Mouse (Mus musculus) intestine, postnatal 0 days (tissue): Measurements from ENCODE around the gene Ston1. TPM values are rescaled to one million over a fixed set of nuclear protein-coding genes. Genes with fewer than 3 reads are reported as not detected.

Experiments used
- ATAC-seq: fragments of 200-750 bp; cut with Nextera tagmentation; 2 replicates; pipeline ENCODE4 v1.8.0; 2017; ENCODE audit warnings: mild to moderate bottlenecking, moderate TSS enrichment, moderate library complexity
- H3K27ac ChIP-seq: fragments of 300-500 bp; sonication (generic); 2 replicates; pipeline ENCODE4 v1.5.1; 2014; ENCODE audit warnings: mild to moderate bottlenecking, low read depth, low read length, moderate library complexity
- H3K27me3 ChIP-seq: fragments of 300-500 bp; sonication (generic); replicated peaks from 2 replicates; pipeline ENCODE4 v1.6.1; 2014; ENCODE audit warnings: low read length, mixed read lengths; ENCODE audit not compliant: control insufficient read depth, insufficient read depth
- H3K36me3 ChIP-seq: fragments of 300-500 bp; sonication (generic); 2 replicates; pipeline ENCODE4 v1.6.1; 2014; ENCODE audit warnings: mild to moderate bottlenecking, moderate library complexity; ENCODE audit not compliant: control insufficient read depth, insufficient read depth
- H3K4me1 ChIP-seq: fragments of 300-500 bp; sonication (generic); replicated peaks from 2 replicates; pipeline ENCODE4 v1.6.1; 2014; ENCODE audit warnings: antibody characterized with exemption, low read length, mixed read lengths; ENCODE audit not compliant: control insufficient read depth, insufficient read depth
- H3K4me2 ChIP-seq: fragments of 300-500 bp; sonication (generic); replicated peaks from 2 replicates; pipeline ENCODE4 v1.6.1; 2014; ENCODE audit warnings: low read depth, mild to moderate bottlenecking, moderate library complexity
- H3K4me3 ChIP-seq: fragments of 300-500 bp; sonication (generic); 2 replicates; pipeline ENCODE4 v1.5.1; 2014; ENCODE audit warnings: low read depth, low read length
- H3K9ac ChIP-seq: fragments of 300-500 bp; sonication (generic); 2 replicates; pipeline ENCODE4 v1.6.1; 2014; ENCODE audit warnings: mild to moderate bottlenecking, low read depth, low read length
- H3K9me3 ChIP-seq: fragments of 300-500 bp; sonication (generic); 2 replicates; pipeline ENCODE4 v1.6.1; 2016; ENCODE audit warnings: mixed run types; ENCODE audit not compliant: control insufficient read depth
- CTCF ChIP-seq: sonication (generic); IDR thresholded peaks from 2 replicates; pipeline ENCODE4 v1.5.1; 2016; ENCODE audit warnings: low read depth, mild to moderate bottlenecking, control low read depth, antibody characterized with exemption, moderate library complexity
- WGBS: fragments of 180-500 bp; shearing (Covaris S2); extraction: QIAGEN DNeasy Blood & Tissue Kit; methylation state at CpG from one replicate; pipeline ENCODE4 v1.1.7; 2014; 5-methylcytosine and 5-hydroxymethylcytosine counted together
- polyA plus RNA-seq: library from polyadenylated mRNA; unstranded; fragments of >200 nt; fragmentation: Nextera tagmentation; extraction: Ambion mirVana; gene quantifications from 2 replicates; pipeline ENCODE4 v1.2.1, GENCODE M21; 2015

Gene Ston1
- polyA plus RNA-seq, 1 experiment from 2014 or later: 3.7 TPM

DNA sequence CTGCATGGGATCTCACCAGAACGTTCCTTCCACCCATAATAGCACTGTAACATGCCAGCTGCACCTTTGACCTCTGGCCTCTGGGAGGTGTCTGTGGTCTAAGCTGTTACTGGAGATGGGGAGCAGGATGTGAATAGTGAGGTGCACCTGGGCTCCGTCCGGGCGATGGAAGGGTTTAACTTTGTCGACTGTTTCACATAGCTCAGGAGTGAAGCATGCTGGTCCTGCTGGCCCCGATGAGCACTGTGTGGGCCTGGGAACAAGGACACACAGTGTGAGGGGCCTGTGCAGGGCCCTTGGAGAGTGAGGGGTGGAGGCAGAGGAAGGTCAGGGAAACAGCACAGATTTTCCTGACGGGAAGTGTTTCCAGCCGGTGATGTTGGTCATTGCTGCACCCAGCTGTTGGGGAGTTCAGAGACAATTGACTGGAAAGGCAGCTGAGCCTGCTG, 44.5 kb upstream of the Ston1 start:
- Histone ChIP-seq H3K27me3 (no peaks in the 10 kb centered on the region), H3K36me3 (peaks cover 54% of the 10 kb centered on the region), H3K4me2 (no peak overlapping the region), H3K9me3 (no peaks in the 10 kb centered on the region), H3K4me3 (no peak overlapping the region), H3K4me1 (peaks cover 3% of the 10 kb centered on the region; the same call in 1 of the 2 replicates), H3K9ac (no peak overlapping the region), H3K27ac (peak overlapping the region; percentile 75)
- peak; percentile 18; the same call in 1 of the 2 replicates for ATAC-seq
- TF ChIP-seq CTCF: no peak
- WGBS: 31% methylated on average over 8 of the region's 8 CpGs

DNA sequence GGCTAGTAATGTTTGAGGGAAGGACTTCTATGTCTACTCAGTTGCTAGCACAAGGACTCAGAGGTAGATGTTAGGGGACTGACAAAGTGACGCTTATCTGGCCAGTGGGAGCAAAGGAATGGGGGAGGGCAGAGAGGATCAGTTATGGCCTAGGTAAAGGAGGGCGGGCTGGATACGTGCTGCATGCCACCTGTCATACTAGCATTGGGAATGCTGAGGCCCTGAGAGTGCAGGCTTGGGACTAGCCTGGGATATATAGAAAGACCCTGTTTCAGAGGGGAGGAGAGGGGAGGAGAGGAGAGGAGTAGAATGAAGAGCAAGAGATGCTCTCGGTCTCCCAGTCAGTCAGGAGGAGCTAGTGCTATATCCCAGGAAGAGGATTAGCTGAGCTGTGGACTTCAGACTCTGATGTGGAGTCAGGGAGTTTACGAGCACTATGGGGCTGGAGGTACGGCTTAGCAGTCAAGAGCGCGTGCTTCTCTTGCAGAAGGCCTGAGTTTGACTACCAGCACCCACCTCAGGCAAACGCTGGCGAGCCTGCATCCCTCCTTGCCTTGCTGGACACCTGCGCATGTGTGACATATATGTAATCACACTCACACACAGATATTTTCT, 43.9 kb upstream of the Ston1 start:
- Histone ChIP-seq H3K4me2 (no peak overlapping the region), H3K9ac (no peak overlapping the region), H3K27ac (peak overlapping the region; percentile 75), H3K27me3 (no peaks in the 10 kb centered on the region), H3K4me1 (peaks cover 3% of the 10 kb centered on the region; the same call in 1 of the 2 replicates), H3K4me3 (no peak overlapping the region), H3K36me3 (peaks cover 48% of the 10 kb centered on the region), H3K9me3 (no peaks in the 10 kb centered on the region)
- peak; percentile 95 for ATAC-seq
- TF ChIP-seq CTCF: no peak
- 54% methylated on average over 11 of the region's 11 CpGs for WGBS

DNA sequence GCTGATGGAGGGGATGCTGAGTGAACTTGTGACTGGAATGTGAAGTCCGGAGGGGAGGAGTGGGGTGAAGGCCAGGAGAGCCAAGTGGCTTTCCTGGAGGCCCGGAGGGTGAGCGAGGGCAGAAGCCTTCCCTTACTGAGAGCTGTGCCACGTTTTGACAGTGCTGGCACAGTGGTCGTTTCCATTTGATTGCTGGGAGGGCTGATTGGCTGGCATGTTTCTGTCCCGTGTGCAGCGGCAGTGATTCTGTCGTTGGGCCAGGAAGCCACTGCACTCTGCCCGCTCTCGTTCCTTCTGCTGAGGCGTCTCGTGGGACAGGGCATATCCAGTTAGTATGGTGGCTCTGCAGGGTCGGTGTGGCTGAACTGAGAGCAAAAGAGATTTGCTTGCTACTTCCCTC, 41.3 kb upstream of the Ston1 start:
- no peak overlapping the region for H3K27ac ChIP-seq
- no peak overlapping the region for H3K4me2 ChIP-seq
- no peaks in the 10 kb centered on the region for H3K27me3 ChIP-seq
- peaks cover 3% of the 10 kb centered on the region; the same call in 1 of the 2 replicates for H3K4me1 ChIP-seq
- H3K9me3 ChIP-seq: no peaks in the 10 kb centered on the region
- ATAC-seq: no peak
- H3K4me3 ChIP-seq: no peak overlapping the region
- no peak for TF ChIP-seq CTCF
- peaks cover 31% of the 10 kb centered on the region for H3K36me3 ChIP-seq
- H3K9ac ChIP-seq: no peak overlapping the region
- WGBS: 85% methylated on average over 13 of the region's 13 CpGs

DNA sequence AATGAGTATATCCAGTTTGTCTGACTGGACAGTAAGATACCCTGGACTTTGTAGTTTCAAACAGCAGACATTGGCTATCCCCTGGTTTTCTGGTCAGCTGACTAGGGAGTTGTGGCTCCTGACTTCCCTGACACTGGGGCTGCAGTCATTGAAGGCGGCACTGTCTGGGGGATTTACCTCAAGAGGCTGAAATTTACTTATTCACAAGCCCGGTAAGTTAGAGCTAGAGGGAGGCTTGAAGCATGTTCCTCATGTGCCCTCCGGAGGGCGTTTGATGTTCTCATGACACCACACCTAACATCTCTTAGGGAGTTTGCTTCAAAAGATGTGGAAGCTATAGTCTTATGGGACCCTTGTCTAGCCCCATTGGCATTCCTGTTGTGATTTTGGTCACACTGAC, 40.8 kb upstream of the Ston1 start:
- Histone ChIP-seq H3K4me3 (no peak overlapping the region), H3K4me2 (no peak overlapping the region), H3K9me3 (no peaks in the 10 kb centered on the region), H3K36me3 (peaks cover 35% of the 10 kb centered on the region), H3K4me1 (peaks cover 3% of the 10 kb centered on the region; the same call in 1 of the 2 replicates), H3K27ac (no peak overlapping the region), H3K27me3 (no peaks in the 10 kb centered on the region), H3K9ac (no peak overlapping the region)
- no peak for ATAC-seq
- peak; percentile 31 for TF ChIP-seq CTCF
- 83% methylated on average over 4 of the region's 4 CpGs for WGBS

DNA sequence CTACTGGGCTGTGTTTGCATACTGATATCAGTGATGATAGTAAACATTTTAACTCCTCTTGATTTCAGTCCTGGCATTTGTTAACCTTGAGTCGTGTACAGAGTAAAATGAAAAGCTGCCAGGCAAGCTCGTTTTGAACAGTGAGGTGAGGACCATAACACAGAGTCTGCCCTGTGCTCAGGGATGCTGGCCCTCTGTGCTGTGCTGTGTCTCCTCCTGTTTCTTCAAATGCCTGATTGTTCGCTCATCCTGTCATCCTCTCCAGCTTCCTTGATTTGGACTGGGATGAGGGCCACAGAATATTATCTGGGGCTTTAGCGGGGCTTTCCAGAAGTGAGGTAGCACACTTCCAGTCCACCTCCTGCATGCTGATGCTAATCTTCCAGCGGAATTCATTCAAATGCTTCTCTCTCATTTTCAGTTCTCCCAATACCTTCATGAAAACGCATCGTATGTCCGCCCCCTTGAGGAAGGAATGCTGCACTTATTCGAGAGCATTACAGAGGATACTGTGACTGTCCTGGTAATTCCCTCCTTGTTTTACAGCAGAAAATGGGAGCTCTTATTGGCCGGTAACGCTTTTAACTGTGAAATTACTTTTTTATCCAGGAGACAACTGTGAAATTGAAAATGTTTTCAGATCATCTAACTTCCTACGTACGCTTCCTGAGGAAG, 39.2 kb upstream of the Ston1 start:
- Histone ChIP-seq H3K4me3 (no peak overlapping the region), H3K36me3 (peaks cover 38% of the 10 kb centered on the region), H3K9ac (no peak overlapping the region), H3K9me3 (no peaks in the 10 kb centered on the region), H3K27ac (no peak overlapping the region), H3K4me1 (peaks cover 2% of the 10 kb centered on the region; the same call in 1 of the 2 replicates), H3K4me2 (no peak overlapping the region), H3K27me3 (no peaks in the 10 kb centered on the region)
- no peak for ATAC-seq
- WGBS: 39% methylated on average over 13 of the region's 13 CpGs
- peak; percentile 90 for TF ChIP-seq CTCF

DNA sequence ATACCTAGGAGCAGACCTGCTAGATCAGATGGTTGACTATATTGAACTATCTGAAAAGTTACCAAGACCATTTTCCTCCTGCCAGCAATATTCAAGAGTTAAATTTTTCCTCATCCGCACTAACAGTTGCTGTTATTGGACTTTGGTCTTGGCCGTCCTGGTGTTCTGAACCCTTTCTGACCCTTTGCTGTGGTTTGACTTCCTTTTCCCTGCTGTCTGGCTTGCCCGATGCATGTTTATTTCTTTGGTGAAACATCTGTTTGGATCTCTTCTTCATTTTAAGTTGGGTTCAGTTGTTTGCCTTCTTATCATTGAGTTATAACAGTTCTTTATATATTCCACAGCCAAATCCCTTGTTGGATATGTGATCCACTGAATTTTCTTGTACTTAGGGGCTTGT, 33.9 kb upstream of the Ston1 start:
- Histone ChIP-seq H3K27ac (no peak overlapping the region), H3K4me1 (no peaks in the 10 kb centered on the region), H3K4me3 (no peak overlapping the region), H3K36me3 (peaks cover 50% of the 10 kb centered on the region), H3K9me3 (no peaks in the 10 kb centered on the region), H3K27me3 (no peaks in the 10 kb centered on the region), H3K4me2 (no peak overlapping the region), H3K9ac (no peak overlapping the region)
- WGBS: 14% methylated on average over 3 of the region's 3 CpGs
- no peak for TF ChIP-seq CTCF
- no peak for ATAC-seq
